Mouse (Mus musculus): ENCODE data around the gene Jmjd6. TPM values are rescaled to one million over a fixed set of nuclear protein-coding genes. Genes with fewer than 3 reads are reported as not detected.
A peak's percentile ranks its signal among the peaks of the same experiment; 100 is the strongest.

Jmjd6 gene
- 10 to 100 TPM; 25.4 to 30.2 TPM for total RNA-seq (2021)
- long read RNA-seq, experiment 1, full-length matches to known transcripts = 15 of 28 reads
- long read RNA-seq, experiment 1, partial matches to known transcripts = 4 of 28 reads
- long read RNA-seq, experiment 1, other reads (novel, unspliced or antisense) = 9 of 28 reads
- long read RNA-seq, experiment 2, full-length matches to known transcripts = 19 of 39 reads
- long read RNA-seq, experiment 2, partial matches to known transcripts = 8 of 39 reads
- long read RNA-seq, experiment 2, other reads (novel, unspliced or antisense) = 12 of 39 reads

- intact Hi-C loops (cut with DNase I) = no loop called here
These were observed at the start of gene Jmjd6, which contains the start of gene Mettl23 for GRCm38 (mm10) chr11:116843261-116844233. Gene Jmjd6, minus strand, starts transcription at chr11:116843449. Gene Mettl23, plus strand, starts transcription at chr11:116843278.

GRCm38 (mm10) chr11:116887136-116887535, 43.9 kb upstream of the Jmjd6 start:
- no peak for DNase-seq (ENCODE audit: low spot score in 2 of 2)
- intact Hi-C loops (cut with DNase I) = no loop called here

More at GRCm38 (mm10) chr11:116843261-116844233, at the start of gene Jmjd6, which contains the start of gene Mettl23:
- peak; percentile 97 to 98 for DNase-seq (ENCODE audit: low spot score in 2 of 2)

- intact Hi-C loops (cut with DNase I) = loop anchor here (1.0 kb wide), 1 partner anchor 172 kb away; no protein-coding TSS in a partner anchor
These were observed 42.3 kb upstream of the Jmjd6 start for GRCm38 (mm10) chr11:116885275-116886151.

GRCm38 (mm10) chr11:116884061-116884460, 40.8 kb upstream of the Jmjd6 start:
- intact Hi-C loops (cut with DNase I) = no loop called here
- DNase-seq (ENCODE audit: low spot score in 2 of 2) = no peak

More at GRCm38 (mm10) chr11:116885275-116886151, 42.3 kb upstream of the Jmjd6 start:
- peak; percentile 87 to 88 for DNase-seq (ENCODE audit: low spot score in 2 of 2)

GRCm38 (mm10) chr11:116882446-116882845, 39.2 kb upstream of the Jmjd6 start:
- intact Hi-C loops (cut with DNase I) = no loop called here
- no peak for DNase-seq (ENCODE audit: low spot score in 2 of 2)

GRCm38 (mm10) chr11:116881440-116881839, 38.2 kb upstream of the Jmjd6 start:
- intact Hi-C loops (cut with DNase I) = no loop called here
- peak; percentile 40 to 66 for DNase-seq (ENCODE audit: low spot score in 2 of 2)

GRCm38 (mm10) chr11:116880839-116881238, 37.6 kb upstream of the Jmjd6 start:
- intact Hi-C loops (cut with DNase I) = no loop called here
- peak; percentile 19 to 71 for DNase-seq (ENCODE audit: low spot score in 2 of 2)

- DNase-seq (ENCODE audit: low spot score in 2 of 2) = no peak
- intact Hi-C loops (cut with DNase I) = no loop called here
These were observed 35.2 kb upstream of the Jmjd6 start for GRCm38 (mm10) chr11:116878454-116878853.

- DNase-seq (ENCODE audit: low spot score in 2 of 2) = peak; percentile 61 to 73
- intact Hi-C loops (cut with DNase I) = no loop called here
These were observed 30.7 kb upstream of the Jmjd6 start for GRCm38 (mm10) chr11:116873987-116874386.

GRCm38 (mm10) chr11:116871538-116871937, 28.3 kb upstream of the Jmjd6 start:
- intact Hi-C loops (cut with DNase I) = no loop called here
- DNase-seq (ENCODE audit: low spot score in 2 of 2) = no peak

GRCm38 (mm10) chr11:116869641-116870040, 26.4 kb upstream of the Jmjd6 start:
- DNase-seq (ENCODE audit: low spot score in 2 of 2) = no peak
- intact Hi-C loops (cut with DNase I) = no loop called here

- intact Hi-C loops (cut with DNase I) = no loop called here
- DNase-seq (ENCODE audit: low spot score in 2 of 2) = no peak
These were observed 26.0 kb upstream of the Jmjd6 start for GRCm38 (mm10) chr11:116869223-116869622.

- DNase-seq (ENCODE audit: low spot score in 2 of 2) = peak in 1 of 2 experiments; percentile 64
- intact Hi-C loops (cut with DNase I) = no loop called here
These were observed 24.9 kb upstream of the Jmjd6 start for GRCm38 (mm10) chr11:116868129-116868528.

GRCm38 (mm10) chr11:116865945-116866585, 22.8 kb upstream of the Jmjd6 start:
- intact Hi-C loops (cut with DNase I) = no loop called here
- DNase-seq (ENCODE audit: low spot score in 2 of 2) = no peak

- intact Hi-C loops (cut with DNase I) = no loop called here
- no peak for DNase-seq (ENCODE audit: low spot score in 2 of 2)
These were observed 21.2 kb upstream of the Jmjd6 start for GRCm38 (mm10) chr11:116864444-116864843.

GRCm38 (mm10) chr11:116857183-116857850, 14.1 kb upstream of the Jmjd6 start:
- DNase-seq (ENCODE audit: low spot score in 2 of 2) = no peak
- intact Hi-C loops (cut with DNase I) = no loop called here

GRCm38 (mm10) chr11:116854279-116854678, 11.0 kb upstream of the Jmjd6 start:
- intact Hi-C loops (cut with DNase I) = no loop called here

GRCm38 (mm10) chr11:116853512-116853928, 10.3 kb upstream of the Jmjd6 start:
- DNase-seq (ENCODE audit: low spot score in 2 of 2) = peak; percentile 98
- intact Hi-C loops (cut with DNase I) = no loop called here

More at GRCm38 (mm10) chr11:116854279-116854678, 11.0 kb upstream of the Jmjd6 start:
- no peak for DNase-seq (ENCODE audit: low spot score in 2 of 2)
